Mouse (Mus musculus): ENCODE results near the gene Serpina5.

DNA sequence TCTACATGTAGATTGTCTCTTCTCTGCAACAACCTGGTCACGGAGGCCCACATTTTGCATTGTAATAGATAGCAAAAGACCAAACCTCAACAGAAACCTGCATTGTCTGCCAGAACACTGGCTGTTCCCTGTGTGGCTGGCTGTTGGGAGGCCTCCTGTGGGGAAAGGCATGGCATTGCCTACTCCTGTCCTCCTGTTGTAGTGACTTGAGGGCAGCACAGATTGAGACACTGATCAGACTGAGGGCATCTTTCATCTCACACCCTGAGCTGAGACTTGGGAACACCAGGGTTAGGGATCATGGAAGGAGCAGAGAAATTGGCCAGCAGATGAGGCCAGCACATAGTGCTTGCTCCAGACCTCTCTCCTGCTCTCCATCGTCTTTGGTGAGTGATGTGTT is 37.3 kb downstream of the Serpina5 start:
- TF ChIP-seq GATA1 (IDR thresholded peaks at IDR 0.05; ENCODE audit: low read length) (no peak), TAL1 (IDR thresholded peaks at IDR 0.05; ENCODE audit: low read length) (no peak)

All from erythroblast, embryonic 14.5 days (primary cell).